Mouse (Mus musculus): Measurements from ENCODE around the gene Msl1. TPM values are rescaled to one million over a fixed set of nuclear protein-coding genes. Genes with fewer than 3 reads are reported as not detected.

Msl1 gene
- total RNA-seq, 2 experiments from 2014 or later = 71.2 to 71.8 TPM

DNA sequence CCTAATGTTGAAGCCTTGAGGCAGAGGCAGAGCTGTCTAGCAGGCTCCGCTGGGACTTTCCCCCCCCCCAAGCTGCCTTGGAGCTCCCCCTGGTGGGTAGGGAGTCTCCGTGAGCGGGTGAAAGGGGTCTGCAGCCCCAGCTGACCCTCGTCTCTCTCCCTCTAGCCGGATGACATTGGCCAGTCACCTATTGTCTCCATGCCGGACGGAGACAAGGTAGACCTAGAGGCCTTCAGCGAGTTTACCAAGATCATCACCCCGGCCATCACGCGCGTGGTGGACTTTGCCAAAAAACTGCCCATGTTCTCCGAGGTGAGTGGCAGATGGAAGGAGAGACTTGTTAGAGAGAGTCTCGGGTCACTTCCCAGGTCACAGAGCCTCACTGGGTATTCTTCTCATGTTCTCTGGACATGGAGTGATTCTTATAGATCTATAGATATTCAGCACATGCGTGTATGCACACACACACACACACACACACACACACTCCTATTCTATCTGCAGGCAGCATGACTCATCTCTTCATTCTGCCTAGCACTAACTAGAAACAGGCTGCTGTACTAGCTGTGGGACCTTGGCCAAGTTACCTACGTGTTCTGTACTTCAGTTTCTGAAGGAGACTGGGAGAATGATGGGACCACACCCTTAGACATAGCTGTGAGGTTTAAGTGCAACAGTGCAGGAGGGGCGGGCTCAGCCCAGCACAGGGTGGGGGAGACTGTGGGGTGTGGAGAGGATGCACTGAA, 32.4 kb upstream of the Msl1 start:
- DNase-seq = peak in 1 of 2 experiments; percentile 55
- intact Hi-C loops (cut with DNase I) = no loop called here

GRCm38 (mm10) chr11:98763502-98763861, 31.8 kb upstream of the Msl1 start:
- intact Hi-C loops (cut with DNase I) = no loop called here
- no peak for DNase-seq

DNA sequence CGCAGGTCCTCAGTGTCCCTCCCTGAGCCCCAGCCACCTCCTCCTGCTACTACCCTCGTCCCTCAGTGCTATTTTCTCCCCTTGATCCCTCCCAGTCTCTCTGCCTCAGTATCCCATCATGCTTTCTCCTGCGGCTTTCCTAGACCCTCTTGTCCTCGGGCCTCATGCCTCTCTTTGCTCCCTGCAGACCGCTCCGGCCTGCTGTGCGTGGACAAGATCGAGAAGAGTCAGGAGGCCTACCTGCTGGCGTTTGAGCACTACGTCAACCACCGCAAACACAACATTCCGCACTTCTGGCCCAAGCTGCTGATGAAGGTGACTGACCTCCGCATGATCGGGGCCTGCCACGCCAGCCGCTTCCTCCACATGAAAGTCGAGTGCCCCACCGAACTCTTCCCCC, 31.2 kb upstream of the Msl1 start:
- intact Hi-C loops (cut with DNase I) = no loop called here
- no peak for DNase-seq

DNA sequence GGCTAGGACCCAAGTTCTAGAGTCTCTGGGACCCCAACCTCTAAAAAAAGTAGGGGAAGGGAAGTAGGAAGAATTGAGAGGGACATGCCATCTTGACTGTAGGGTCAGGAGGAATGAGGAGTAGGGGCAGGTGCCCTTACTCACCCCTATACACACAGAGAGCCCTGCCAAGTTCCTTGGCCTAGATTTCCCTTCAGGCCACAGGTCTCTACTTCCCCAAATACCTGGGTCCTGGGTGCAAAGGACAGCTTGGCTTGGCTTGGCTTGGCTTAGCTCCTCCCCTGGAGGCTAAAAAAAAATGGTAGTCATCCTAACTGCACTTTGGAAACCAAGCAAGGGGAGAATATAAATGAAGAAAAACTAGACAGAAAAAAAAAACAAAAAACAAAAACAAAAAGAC, 30.6 kb upstream of the Msl1 start:
- intact Hi-C loops (cut with DNase I) = no loop called here
- DNase-seq = no peak

DNA sequence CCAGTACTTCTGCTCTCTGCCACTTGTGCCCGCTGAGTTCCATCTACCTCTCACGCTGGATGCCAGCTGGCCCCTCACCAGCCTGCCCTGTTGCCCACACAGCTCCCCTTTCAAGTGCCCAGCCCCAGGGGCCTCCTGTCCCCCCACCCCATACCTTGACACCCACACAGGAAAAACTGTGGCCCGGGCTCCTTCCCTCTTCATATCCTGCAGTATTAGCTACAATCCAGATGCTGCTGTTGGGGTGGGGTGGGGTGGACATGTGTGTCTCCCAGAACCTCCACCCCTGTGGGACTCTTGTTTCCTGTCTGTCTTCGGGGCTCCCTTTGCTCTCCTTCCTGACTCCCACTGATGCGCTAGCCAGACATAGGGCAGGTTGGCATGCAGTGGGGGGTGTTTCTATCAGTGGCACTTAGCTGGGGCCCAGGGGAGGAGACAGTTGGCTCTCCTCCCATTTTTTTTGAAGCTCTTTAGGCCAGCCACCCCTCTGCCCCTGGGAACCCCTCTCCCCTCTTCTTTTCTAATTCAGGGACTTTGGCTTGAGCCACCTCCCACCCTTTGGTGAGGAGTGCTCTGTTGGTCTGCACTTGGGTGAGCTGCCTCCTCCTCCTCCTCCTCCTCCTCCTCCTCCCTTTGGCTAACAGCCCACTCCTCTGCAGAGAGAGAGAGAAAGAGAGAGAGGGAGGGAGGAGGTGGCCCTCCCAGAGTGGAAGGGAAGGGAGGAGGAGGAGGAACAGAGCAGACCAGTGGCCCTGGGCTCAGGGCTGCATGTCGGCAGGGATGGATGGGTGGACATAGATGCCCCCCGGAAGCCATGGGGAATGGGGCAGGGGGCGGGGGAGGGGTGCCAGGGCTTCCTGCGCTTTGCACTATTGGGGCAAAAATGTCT, 29.7 kb upstream of the Msl1 start:
- intact Hi-C loops (cut with DNase I) = no loop called here
- DNase-seq = peak; percentile 47 to 65

- intact Hi-C loops (cut with DNase I) = no loop called here
Observed at GRCm38 (mm10) chr11:98766346-98766745, 29.0 kb upstream of the Msl1 start.

GRCm38 (mm10) chr11:98766816-98767215, 28.5 kb upstream of the Msl1 start:
- no peak for DNase-seq
- intact Hi-C loops (cut with DNase I) = no loop called here

More at GRCm38 (mm10) chr11:98766346-98766745, 29.0 kb upstream of the Msl1 start:
- DNase-seq = no peak

GRCm38 (mm10) chr11:98767276-98767675, 28.0 kb upstream of the Msl1 start:
- peak in 1 of 2 experiments; percentile 60 for DNase-seq
- intact Hi-C loops (cut with DNase I) = no loop called here

DNA sequence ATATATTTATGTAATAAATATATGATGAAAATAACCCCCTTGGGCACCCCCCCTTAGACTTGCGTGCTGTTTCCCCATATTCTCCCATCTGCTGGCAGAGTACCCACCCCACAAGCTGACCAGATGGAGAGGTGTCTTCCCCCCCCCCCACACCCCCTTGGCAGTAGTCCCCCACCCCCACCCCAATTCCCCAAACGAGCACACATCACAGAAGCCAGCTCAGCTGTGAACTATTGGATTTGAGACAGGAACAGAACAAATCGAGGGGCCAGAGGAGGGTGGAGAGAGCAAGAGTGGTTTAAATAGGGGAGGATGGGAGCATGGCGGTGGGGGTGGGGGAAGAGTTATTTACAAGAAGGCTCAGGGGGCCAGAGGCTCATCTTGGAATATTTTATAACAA, 27.6 kb upstream of the Msl1 start:
- intact Hi-C loops (cut with DNase I) = no loop called here
- no peak for DNase-seq

DNA sequence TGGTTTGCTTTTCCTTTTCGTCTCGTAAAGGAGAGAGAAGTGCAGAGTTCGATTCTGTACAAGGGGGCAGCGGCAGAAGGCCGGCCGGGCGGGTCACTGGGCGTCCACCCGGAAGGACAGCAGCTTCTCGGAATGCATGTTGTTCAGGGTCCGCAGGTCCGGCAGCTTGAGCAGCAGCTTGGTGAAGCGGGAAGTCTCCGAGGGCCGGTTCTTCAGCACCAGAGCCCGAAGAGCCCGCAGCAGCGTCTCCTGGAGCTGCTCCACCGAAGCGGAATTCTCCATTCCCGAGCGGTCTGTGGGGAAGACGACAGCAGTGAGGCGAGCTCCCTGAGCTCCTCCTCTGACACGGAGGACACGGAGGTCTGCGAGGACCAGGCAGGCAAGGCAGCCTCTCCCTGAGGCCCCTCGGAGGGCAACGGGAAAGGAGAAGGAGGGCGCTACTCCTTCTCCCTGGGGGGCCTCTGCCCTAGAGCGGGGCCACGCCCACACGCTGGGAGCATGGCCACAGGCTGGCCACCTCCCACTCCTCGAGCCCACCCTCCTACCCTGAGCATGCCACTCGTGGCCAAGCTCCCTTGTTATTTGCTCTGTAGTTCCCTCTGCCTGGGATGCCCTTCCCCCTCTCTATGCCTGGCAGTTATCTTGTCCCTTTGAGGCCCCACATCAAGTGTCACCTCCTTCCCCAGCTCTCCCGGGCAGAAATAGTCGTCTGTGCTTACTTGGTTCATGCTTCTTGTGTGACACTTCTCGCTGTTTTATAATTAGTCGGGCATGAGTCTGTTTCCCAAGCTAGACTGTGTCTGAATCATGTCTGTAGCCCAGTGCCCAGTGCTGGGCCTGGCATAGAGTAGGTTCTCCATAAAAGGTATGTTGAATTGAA, 26.9 kb upstream of the Msl1 start:
- DNase-seq = peak in 1 of 2 experiments; percentile 55
- intact Hi-C loops (cut with DNase I) = no loop called here

DNA sequence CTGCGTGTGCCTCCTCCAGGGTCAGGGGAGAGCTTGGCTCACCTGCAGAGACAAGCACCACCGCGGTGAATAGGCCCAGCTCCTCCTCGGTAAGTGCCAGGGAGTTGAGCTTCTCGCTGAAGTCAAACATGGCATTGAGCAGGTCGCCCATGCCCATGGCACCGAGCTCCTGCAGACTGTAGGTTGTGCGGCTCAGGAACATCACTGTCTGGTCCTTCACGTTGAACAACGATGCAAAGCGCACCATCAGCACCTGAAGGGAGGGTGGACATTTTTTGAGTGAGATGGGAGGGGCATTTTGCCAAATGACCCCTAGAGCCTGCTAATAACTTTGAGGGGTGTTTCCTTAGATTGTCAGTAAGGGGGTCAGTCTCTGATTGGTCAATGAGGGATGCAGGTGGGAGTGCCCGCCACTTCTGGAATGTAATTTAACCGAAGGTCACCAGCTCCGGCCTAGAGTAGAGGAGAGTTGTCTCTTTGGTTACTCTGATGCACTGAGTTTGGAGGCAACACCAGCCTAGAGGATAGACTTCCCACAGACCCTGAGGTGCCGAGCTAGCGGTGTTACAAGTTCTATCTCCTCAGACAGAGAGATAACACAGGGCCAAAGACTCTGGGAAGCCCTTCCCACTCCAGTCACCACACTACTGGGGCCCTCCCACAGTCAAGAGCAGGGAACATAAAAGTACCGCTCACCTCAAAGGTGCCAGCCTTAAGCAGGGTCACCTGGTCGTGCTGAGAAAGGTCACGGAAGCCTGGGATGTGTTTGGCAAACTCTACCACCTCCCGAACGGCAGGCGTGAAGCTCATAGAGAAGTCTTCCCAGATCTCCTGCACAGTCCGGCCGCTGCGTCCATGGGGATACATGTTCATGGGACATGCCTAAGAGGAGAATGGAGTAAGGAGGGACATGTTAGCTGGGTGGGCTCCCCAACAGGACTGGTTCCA, 26.0 kb upstream of the Msl1 start:
- intact Hi-C loops (cut with DNase I) = no loop called here
- peak in 1 of 2 experiments; percentile 34 for DNase-seq

- peak in 1 of 2 experiments; percentile 28 for DNase-seq
- intact Hi-C loops (cut with DNase I) = loop anchor here (2.0 kb wide), 1 partner anchor 28 kb away; no protein-coding TSS in a partner anchor
Observed at GRCm38 (mm10) chr11:98770096-98770975, 25.0 kb upstream of the Msl1 start.

GRCm38 (mm10) chr11:98771131-98771530, 24.2 kb upstream of the Msl1 start:
- DNase-seq = no peak
- intact Hi-C loops (cut with DNase I) = loop anchor here (2.0 kb wide), 1 partner anchor 28 kb away; no protein-coding TSS in a partner anchor

DNA sequence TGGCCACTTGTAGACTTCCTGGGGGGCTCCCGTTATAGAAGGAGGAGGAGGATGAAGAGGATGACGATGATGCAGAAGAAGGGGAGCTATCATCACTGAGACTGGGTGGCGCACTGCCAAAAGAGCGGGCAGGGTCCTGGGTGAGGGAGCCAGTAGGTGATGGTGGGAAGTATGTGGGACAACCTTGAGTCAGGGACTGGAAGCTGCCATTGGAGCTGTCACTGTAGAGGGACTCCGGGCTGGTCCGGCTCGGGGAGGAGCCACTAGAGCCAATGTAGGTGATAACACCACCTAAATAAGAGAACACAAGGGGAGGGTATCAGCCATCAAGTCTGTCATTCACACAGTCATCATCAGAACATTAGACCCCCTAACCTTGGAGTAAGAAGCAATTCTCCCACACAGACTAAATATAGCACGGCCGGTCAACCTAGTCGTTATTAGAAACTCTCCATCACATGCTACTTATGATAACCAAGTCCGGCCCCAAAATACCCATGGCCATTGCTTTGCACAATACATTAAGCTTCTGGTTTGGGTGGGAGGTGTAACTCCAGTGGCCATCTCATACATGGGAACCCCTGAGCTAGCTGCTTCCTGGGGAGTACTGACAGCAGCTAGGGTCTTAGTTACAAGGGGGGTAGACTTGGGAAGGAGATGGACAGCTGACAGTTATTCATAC, 23.3 kb upstream of the Msl1 start:
- DNase-seq = peak in 1 of 2 experiments; percentile 47
- intact Hi-C loops (cut with DNase I) = loop anchor here (2.0 kb wide), 2 partner anchors 15 to 29 kb away; no protein-coding TSS in a partner anchor

DNA sequence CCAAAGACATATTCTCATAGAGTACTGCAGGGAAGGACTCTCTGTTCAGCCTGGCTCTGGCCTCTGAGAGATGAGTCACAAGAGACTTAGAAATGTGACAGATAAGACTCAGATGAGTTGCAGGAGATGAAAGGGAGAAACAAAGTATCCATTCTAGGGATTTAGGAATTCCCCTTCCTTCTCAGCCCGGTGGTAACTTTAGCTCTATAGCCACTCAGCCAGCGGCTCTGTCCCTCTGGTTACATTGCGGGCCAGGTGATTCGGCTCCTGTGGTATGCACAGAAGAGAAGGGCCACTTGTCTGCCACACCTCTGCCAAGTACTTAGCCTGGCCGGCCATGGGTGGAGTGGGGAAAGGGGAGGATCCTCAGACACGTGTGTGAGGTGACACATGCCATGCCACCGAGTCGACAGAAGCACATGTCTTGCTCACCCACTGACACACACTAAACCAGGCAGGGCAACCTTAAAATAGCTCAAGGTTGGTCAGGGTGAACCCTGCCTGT, 22.6 kb upstream of the Msl1 start:
- peak; percentile 65 to 78 for DNase-seq
- intact Hi-C loops (cut with DNase I) = loop anchor here (2.0 kb wide), 1 partner anchor 14 kb away; no protein-coding TSS in a partner anchor

GRCm38 (mm10) chr11:98773635-98774295, 21.6 kb upstream of the Msl1 start:
- intact Hi-C loops (cut with DNase I) = loop anchor here (2.0 kb wide), 1 partner anchor 13 kb away; no protein-coding TSS in a partner anchor

More at GRCm38 (mm10) chr11:98773635-98774295, 21.6 kb upstream of the Msl1 start:
- peak; percentile 98 to 99 for DNase-seq
